Mouse (Mus musculus) thymus, adult 2 months (tissue): ENCODE data around the gene Gm20388.

Experiments
- CTCF ChIP-seq: fragments of 200-500 bp; IDR thresholded peaks from 2 replicates; pipeline ENCODE4 v1.5.1; 2012; ENCODE audit warnings: mild to moderate bottlenecking, control low read depth, low read length, moderate library complexity, borderline replicate concordance; ENCODE audit not compliant: control insufficient read depth, poor library complexity, insufficient read depth; ENCODE audit errors: extremely low read depth
- POLR2A ChIP-seq: fragments of 200-500 bp; IDR thresholded peaks from 2 replicates; pipeline ENCODE4 v1.6.1; 2012; ENCODE audit warnings: mild to moderate bottlenecking, low read length, control low read depth, moderate library complexity; ENCODE audit not compliant: control insufficient read depth, poor library complexity, insufficient read depth; ENCODE audit errors: extremely low read depth

GRCm38 (mm10) chr8:122167204-122167860 is 2256.7 kb downstream of the Gm20388 start:
- TF ChIP-seq CTCF (no peak), POLR2A (no peak)
